Mouse (Mus musculus) left cerebral cortex, adult 18-20 months (tissue): Measurements from ENCODE around the gene Rgcc. TPM values are rescaled to one million over a fixed set of nuclear protein-coding genes. Genes with fewer than 3 reads are reported as not detected.

Experiments used
- DNase-seq, 2 experiments: peaks; one replicate each; pipeline ENCODE4 v3.0.0; 2021 to 2022; ENCODE audit warnings: low spot score in 2 of 2, mixed read lengths in 1 of 2
- total RNA-seq, 2 experiments: library from RNA; stranded (reverse); gene quantifications; 2 replicates each; pipeline ENCODE4 v1.2.3; 2021

Rgcc gene
- total RNA-seq, 2 experiments from 2014 or later, result 29.7 to 33.7 TPM

DNA sequence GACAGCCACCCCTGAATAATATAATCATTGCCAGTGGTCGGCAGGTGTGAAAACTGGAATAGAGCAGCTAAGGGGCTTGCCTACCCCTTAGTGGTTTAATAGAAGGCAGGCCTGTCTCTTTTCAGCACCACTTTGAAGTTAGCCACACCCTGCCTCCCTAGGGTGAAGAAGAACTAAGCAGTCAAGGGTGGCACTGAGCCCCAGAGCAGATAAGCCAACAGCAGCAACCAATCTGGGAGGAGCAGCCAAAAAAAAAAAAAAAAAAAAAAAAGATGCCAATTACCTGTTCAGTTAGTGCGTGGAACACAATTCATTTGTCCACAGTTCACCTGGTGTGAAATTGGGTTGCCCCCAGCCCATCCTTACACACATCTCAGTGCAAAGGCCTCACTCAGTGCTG lies 1.7 kb upstream of the Rgcc start:
- DNase-seq, result no peak

DNA sequence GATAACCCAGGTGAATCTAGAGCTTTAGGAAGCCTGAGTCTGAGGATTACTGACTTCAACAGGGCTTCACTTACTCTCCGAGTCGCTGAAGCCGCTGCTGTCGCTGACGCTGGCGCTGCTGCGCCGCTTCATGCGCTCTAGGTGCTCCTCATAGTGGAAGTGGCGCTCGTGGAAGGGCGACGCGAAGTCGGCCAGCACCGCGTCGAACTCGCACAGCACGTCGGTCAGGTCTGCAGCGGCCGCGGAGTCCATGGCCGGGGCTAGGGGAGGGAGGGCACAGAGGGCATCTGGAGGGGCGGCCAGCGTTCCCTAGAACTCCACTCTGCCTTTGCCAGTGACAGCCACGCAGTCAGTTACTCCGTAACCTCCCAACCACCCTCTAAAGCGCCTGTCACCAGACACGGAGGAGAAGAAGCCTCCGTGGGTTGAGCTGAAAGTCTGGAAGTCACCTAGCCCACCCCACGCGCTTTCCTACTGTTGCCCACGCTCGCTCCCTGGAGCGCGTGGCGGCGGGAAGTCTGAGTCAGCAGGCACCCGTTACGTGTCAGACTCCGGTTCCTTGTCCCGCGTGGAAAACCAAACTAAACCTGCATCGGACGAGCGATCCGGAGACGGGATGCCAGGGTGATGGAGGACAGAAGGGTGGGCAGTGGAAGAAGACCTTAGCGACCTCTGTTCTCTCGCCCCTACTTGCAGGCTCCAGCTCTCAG lies 649 bp downstream of the Rgcc start:
- DNase-seq, result peak; percentile 51 to 72

DNA sequence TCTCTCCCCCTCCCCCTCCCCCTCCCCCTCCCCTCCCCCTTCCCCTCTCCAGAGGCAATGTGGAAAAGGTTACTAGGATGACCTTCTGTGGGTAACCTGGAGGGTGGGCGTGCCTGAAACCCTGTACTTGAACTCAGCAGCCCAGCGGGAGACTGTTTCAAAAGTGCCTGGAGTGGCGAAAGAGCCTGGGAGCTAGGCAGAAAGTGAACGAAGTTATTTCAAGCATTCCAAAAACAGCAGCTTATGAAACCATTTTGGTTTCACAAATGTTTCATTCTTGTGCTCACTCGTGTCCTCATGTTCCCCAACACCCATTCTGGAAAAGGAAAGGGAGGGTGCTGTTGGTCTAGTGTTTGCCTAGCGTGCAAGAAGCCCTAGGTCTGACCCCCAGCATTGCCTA lies 1.6 kb downstream of the Rgcc start:
- peak in 1 of 2 experiments; percentile 19 for DNase-seq

- DNase-seq, result no peak
Measured at GRCm38 (mm10) chr14:79299230-79299629, 2.2 kb downstream of the Rgcc start.

DNA sequence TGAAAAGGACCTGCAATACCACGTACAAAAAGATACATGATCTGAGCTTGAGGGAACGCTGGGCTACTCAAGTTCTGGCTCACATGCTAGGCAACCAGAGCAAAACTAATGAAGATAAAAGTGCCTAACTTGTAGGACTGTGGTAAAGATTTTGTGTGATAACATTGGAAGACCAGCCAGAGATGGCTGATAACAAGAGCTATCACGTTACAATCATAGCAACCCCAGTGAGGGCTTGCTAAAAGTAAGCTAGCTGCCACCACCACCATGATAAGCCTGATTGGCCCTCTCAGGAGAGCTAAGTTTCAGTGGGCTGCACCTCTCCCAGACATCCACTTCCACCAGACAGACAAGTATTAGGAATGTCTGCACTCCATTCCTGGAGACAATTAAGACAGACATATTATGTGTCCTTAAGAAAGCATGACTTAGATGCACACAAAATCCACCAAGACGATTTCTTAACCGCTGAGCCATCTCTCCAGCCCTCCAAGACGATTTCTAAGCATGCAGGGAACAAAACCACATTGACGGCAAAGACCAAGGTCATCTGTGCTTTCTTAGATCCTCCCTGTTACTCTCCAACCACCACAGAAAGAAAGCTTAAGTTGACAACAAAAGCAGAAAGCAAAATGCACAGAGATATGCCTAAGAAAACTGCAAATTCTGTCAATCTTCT lies 3.0 kb downstream of the Rgcc start:
- no peak for DNase-seq

DNA sequence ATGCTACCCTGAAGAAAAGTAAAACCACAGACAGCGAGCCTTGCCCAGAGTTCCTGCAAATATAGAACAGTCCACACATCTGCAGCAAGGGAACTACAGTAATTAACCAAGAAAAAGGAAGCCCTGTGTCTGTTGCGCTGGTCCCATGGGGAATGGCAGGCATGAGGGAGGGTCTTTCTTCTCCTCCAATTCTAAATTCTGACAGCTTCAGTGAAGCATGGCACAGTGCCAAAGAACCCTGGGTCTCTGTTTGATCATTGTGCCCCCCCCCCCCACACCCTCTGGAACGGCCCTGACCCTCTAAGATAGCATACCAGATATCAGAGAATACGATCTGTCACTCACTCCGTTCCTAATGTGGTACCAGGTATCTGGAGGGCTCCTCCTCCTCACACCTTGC lies 4.6 kb downstream of the Rgcc start:
- DNase-seq, result no peak

GRCm38 (mm10) chr14:79296201-79296600 lies 5.2 kb downstream of the Rgcc start:
- no peak for DNase-seq

DNA sequence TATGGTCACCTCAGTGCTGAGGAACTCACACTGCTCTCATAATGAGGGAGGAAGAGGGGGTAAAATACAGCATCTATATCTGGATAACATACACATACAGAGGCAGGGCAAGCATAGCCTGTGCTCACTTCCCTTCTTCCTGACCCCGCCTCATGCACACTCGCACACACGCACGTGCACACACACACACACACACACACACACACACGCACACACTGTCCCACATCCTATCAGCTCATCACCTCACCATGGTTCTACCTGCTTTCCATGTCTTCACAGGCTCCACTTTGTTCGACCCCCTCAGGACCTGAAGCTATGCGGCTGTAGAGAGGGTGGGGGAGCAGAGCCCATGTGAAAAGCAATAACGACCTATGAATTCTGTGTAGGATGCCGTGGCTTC lies 5.9 kb downstream of the Rgcc start:
- DNase-seq, result no peak

GRCm38 (mm10) chr14:79294950-79295349 lies 6.5 kb downstream of the Rgcc start:
- DNase-seq, result no peak

- DNase-seq, result no peak
Measured at GRCm38 (mm10) chr14:79294051-79294814, 7.2 kb downstream of the Rgcc start.

GRCm38 (mm10) chr14:79293119-79293780 lies 8.2 kb downstream of the Rgcc start:
- DNase-seq, result no peak

DNA sequence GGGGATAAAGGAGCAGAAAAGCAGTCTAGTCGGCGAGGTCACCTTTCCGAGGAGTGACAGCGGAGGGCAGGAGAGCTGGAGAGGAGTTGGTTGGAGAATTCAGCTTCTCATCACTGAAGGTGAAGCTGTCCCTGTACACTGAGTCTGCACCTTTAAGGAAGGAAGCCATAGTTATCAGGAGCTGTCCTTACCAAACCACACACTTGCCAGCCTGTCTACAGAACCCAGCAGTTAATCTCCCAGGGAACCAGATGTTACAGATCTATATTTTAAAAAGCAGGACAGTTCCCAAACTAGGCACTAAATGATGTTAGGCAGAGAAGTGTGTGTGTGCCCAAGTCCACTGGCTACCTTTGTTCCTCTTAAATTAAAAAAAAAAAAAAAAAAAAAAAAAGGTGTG lies 9.8 kb downstream of the Rgcc start:
- DNase-seq, result no peak

DNA sequence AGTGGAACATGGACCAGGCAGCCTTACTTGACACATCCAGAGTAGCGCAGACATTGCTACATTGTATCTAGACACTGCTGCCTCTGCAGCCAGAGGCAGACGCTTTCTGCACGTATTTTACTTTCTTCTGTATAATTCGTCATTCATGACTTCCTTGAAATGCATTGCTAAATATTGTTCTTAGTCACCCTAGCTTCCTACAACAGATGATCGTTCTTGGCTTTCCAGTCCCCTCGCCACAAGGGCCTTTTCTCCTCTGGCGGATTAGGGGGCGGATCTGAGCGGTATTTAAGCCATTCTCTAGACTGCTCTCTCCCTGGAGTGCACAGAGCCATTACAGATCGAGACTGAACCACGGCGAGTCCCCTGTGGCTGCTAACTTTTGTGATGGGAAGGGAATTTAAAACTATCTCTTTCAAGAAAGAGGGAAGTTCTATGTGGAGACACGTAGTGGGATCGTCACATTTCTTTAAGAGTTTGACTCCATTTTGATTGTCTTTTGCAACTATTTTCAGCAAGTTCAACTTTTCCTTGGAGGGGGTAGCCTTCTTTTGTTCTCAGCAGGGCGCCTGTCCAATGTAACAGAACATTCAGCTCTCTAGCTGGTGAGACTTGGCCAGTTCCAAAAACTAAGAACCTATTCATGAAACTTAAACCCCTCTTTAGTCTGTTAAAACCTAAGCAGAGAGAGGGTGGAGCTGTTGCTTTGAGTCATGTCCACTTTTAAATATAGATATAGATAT lies 10.6 kb downstream of the Rgcc start:
- DNase-seq, result no peak

DNA sequence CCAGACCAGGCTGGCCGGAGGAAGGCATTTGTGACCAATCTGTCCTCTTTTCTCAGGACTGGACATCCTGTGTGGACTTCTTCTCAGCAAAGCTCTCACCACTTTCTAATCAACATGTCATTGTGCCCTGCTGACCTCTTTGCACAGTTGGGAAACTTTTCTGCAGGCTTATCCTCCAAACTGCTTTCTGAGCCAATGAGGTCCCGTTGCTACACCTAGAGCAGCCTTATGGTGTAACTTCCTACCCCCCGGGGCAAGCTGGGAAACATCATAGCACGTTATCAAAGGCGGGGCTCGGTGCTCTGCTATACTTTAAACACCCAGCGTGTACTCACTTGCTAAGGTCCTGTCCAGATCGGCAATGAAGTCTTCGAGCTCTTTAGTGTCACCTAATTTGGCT lies 11.5 kb downstream of the Rgcc start:
- DNase-seq, result no peak

DNA sequence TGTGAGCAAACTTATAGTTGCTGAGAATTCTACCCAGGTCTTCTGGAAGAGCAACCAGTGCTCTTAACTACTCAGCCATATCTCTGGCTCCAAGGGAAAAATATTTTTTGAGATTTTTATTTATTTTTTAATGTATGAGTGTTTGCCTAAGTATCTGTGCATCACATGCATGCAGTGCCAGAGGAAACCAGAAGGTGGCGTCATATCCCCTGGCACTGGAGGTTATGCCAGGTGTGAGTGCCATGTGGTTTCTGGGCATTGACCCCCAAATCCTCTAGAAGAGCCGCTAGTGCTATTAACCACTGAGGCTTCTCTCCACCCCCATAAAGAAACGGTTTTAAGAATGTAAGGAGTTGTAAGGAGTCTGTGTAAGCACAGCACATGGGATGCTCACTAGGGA lies 13.2 kb downstream of the Rgcc start:
- DNase-seq, result no peak

- no peak for DNase-seq
Measured at GRCm38 (mm10) chr14:79287251-79287863, 14.1 kb downstream of the Rgcc start.

- no peak for DNase-seq
Measured at GRCm38 (mm10) chr14:79285549-79285948, 15.9 kb downstream of the Rgcc start.

- no peak for DNase-seq
Measured at GRCm38 (mm10) chr14:79284616-79285015, 16.8 kb downstream of the Rgcc start.

- no peak for DNase-seq
Measured at GRCm38 (mm10) chr14:79283952-79284351, 17.5 kb downstream of the Rgcc start.

DNA sequence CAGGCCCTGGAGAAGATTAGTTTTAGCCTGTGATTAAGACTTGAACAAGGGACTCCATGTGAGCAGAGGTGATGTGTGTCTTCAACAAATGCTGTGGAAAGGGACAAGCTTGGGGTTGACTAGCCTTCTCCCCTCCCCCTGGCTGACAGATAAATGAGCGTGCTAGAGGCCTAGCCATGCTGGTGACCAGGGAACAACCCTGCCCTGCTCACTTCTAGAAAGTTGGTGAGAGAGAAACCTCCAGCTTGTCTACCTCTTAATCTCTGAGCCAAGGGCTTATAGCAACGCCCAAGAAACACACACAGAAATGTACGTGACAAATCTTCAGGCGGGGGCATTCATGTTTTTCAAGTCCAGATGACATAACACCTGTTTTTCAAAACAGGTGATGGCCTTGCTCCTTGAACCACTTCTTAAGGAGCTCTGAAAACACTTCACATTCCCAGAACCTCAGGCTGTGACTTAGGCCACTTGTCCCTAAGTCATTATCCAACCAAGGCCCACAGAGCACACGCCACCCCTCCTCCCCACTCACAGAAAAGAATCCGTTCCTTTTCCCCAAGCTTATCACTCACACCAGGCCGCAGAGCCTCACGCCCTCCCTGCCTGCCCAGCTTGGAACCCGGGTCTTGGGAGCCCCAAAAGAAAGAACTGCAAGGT lies 19.4 kb downstream of the Rgcc start:
- DNase-seq, result no peak
